Mouse (Mus musculus) limb, embryonic 15.5 days (tissue): ENCODE measurements around the gene Morn1. TPM values are rescaled to one million over a fixed set of nuclear protein-coding genes. Genes with fewer than 3 reads are reported as not detected.
A peak's percentile ranks its signal among the peaks of the same experiment; 100 is the strongest.

ENCODE experiments used
- ATAC-seq: fragments of 200-750 bp; cut with Nextera tagmentation; 2 replicates; pipeline ENCODE4 v1.8.0; 2017; ENCODE audit warnings: low read depth, moderate TSS enrichment; ENCODE audit not compliant: insufficient number of reproducible peaks, low FRiP score, low TSS enrichment
- H3K27ac ChIP-seq: fragments of 300-500 bp; sonication (generic); 2 replicates; pipeline ENCODE4 v1.5.1; 2015; ENCODE audit warnings: moderate library complexity, mild to moderate bottlenecking, inconsistent platforms
- H3K27me3 ChIP-seq: fragments of 300-500 bp; sonication (generic); 2 replicates; pipeline ENCODE4 v1.6.1; 2015; ENCODE audit warnings: inconsistent platforms
- H3K36me3 ChIP-seq: fragments of 300-500 bp; sonication (generic); 2 replicates; pipeline ENCODE4 v1.6.1; 2015; ENCODE audit warnings: inconsistent platforms
- H3K4me1 ChIP-seq: fragments of 300-500 bp; sonication (generic); 2 replicates; pipeline ENCODE4 v1.6.1; 2015; ENCODE audit warnings: inconsistent platforms
- H3K4me2 ChIP-seq: fragments of 300-500 bp; sonication (generic); 2 replicates; pipeline ENCODE4 v1.6.1; 2015; ENCODE audit warnings: mild to moderate bottlenecking, inconsistent platforms
- H3K4me3 ChIP-seq: fragments of 300-500 bp; sonication (generic); 2 replicates; pipeline ENCODE4 v1.5.1; 2015; ENCODE audit warnings: mild to moderate bottlenecking, inconsistent platforms
- H3K9ac ChIP-seq: fragments of 300-500 bp; sonication (generic); 2 replicates; pipeline ENCODE4 v1.6.1; 2015; ENCODE audit warnings: inconsistent platforms
- H3K9me3 ChIP-seq: fragments of 300-500 bp; sonication (generic); 2 replicates; pipeline ENCODE4 v1.6.1; 2016; ENCODE audit warnings: inconsistent platforms
- WGBS: fragments of 180-500 bp; shearing (Covaris S2); methylation state at CpG from one replicate; pipeline ENCODE4 v1.1.7; 2015; 5-methylcytosine and 5-hydroxymethylcytosine counted together
- polyA plus RNA-seq: library from polyadenylated mRNA; unstranded; fragments of >200 nt; fragmentation: Nextera tagmentation; extraction: Ambion mirVana; gene quantifications from 2 replicates; pipeline ENCODE4 v1.2.1, GENCODE M21; 2015

Morn1 gene
- polyA plus RNA-seq, 1 experiment from 2014 or later = 5.0 TPM

GRCm38 (mm10) chr4:155079666-155080065, 6.7 kb upstream of the Morn1 start:
- ATAC-seq = no peak
- Histone ChIP-seq H3K9me3 (no peaks in the 10 kb centered on the region), H3K36me3 (peaks cover 64% of the 10 kb centered on the region), H3K4me1 (peaks cover 16% of the 10 kb centered on the region), H3K27ac (0 out of 2 replicates have a peak overlapping the region, but pooled peaks have one; percentile 18), H3K9ac (no peak overlapping the region), H3K27me3 (no peaks in the 10 kb centered on the region), H3K4me2 (no peak overlapping the region), H3K4me3 (no peak overlapping the region)
- WGBS = 78% methylated on average over 6 of the region's 6 CpGs

GRCm38 (mm10) chr4:155083553-155083952, 2.8 kb upstream of the Morn1 start:
- H3K4me3 ChIP-seq = no peak overlapping the region
- H3K4me1 ChIP-seq = peaks cover 30% of the 10 kb centered on the region
- no peak for ATAC-seq
- H3K27ac ChIP-seq = no peak overlapping the region
- no peaks in the 10 kb centered on the region for H3K9me3 ChIP-seq
- H3K9ac ChIP-seq = no peak overlapping the region
- H3K36me3 ChIP-seq = peaks cover 33% of the 10 kb centered on the region
- no peaks in the 10 kb centered on the region for H3K27me3 ChIP-seq
- WGBS = 81% methylated on average over 4 of the region's 4 CpGs
- no peak overlapping the region for H3K4me2 ChIP-seq

- no peak for ATAC-seq
- no peak overlapping the region for H3K27ac ChIP-seq
- peaks cover 31% of the 10 kb centered on the region for H3K36me3 ChIP-seq
- no peaks in the 10 kb centered on the region for H3K27me3 ChIP-seq
- H3K4me1 ChIP-seq = peaks cover 30% of the 10 kb centered on the region
- H3K4me2 ChIP-seq = peak overlapping the region; percentile 49
- WGBS = 90% methylated on average over 7 of the region's 7 CpGs
- no peaks in the 10 kb centered on the region for H3K9me3 ChIP-seq
- H3K4me3 ChIP-seq = peak overlapping the region; percentile 95; the same call in 1 of the 2 replicates
- H3K9ac ChIP-seq = no peak overlapping the region
Observed at GRCm38 (mm10) chr4:155084351-155084750, 2.0 kb upstream of the Morn1 start.

- peak overlapping the region; percentile 95 for H3K4me3 ChIP-seq
- H3K27ac ChIP-seq = peak overlapping the region; percentile 96
- H3K4me1 ChIP-seq = peaks cover 30% of the 10 kb centered on the region
- H3K36me3 ChIP-seq = peaks cover 31% of the 10 kb centered on the region
- H3K9me3 ChIP-seq = no peaks in the 10 kb centered on the region
- H3K27me3 ChIP-seq = no peaks in the 10 kb centered on the region
- H3K4me2 ChIP-seq = peak overlapping the region; percentile 49
- 10% methylated on average over 20 of the region's 35 CpGs for WGBS
- peak overlapping the region; percentile 92 for H3K9ac ChIP-seq
- peak; percentile 54; the same call in 1 of the 2 replicates for ATAC-seq
Observed at GRCm38 (mm10) chr4:155085206-155086107, 920 bp upstream of the Morn1 start.

- H3K27ac ChIP-seq = no peak overlapping the region
- ATAC-seq = no peak
- H3K4me2 ChIP-seq = no peak overlapping the region
- H3K4me3 ChIP-seq = no peak overlapping the region
- no peaks in the 10 kb centered on the region for H3K9me3 ChIP-seq
- H3K27me3 ChIP-seq = no peaks in the 10 kb centered on the region
- whole genome bisulfite sequencing = 85% methylated on average over 5 of the region's 5 CpGs
- peaks cover 26% of the 10 kb centered on the region for H3K36me3 ChIP-seq
- H3K9ac ChIP-seq = no peak overlapping the region
- H3K4me1 ChIP-seq = peaks cover 19% of the 10 kb centered on the region
Observed at GRCm38 (mm10) chr4:155089241-155089640, 2.9 kb downstream of the Morn1 start.

GRCm38 (mm10) chr4:155090147-155090546, 3.8 kb downstream of the Morn1 start:
- H3K9ac ChIP-seq = no peak overlapping the region
- 96% methylated on average over 4 of the region's 4 CpGs for WGBS

GRCm38 (mm10) chr4:155090688-155091449, 4.5 kb downstream of the Morn1 start:
- ATAC-seq = no peak
- no peak overlapping the region for H3K4me2 ChIP-seq
- H3K27me3 ChIP-seq = no peaks in the 10 kb centered on the region
- no peak overlapping the region for H3K27ac ChIP-seq
- H3K4me1 ChIP-seq = peaks cover 21% of the 10 kb centered on the region
- H3K36me3 ChIP-seq = peaks cover 26% of the 10 kb centered on the region
- no peak overlapping the region for H3K9ac ChIP-seq
- no peaks in the 10 kb centered on the region for H3K9me3 ChIP-seq
- H3K4me3 ChIP-seq = no peak overlapping the region
- 85% methylated on average over 13 of the region's 13 CpGs for WGBS

More at GRCm38 (mm10) chr4:155090147-155090546, 3.8 kb downstream of the Morn1 start:
- peaks cover 17% of the 10 kb centered on the region for H3K4me1 ChIP-seq
- ATAC-seq = no peak
- H3K4me2 ChIP-seq = no peak overlapping the region
- no peak overlapping the region for H3K27ac ChIP-seq
- H3K36me3 ChIP-seq = peaks cover 26% of the 10 kb centered on the region
- no peak overlapping the region for H3K4me3 ChIP-seq
- H3K9me3 ChIP-seq = no peaks in the 10 kb centered on the region
- H3K27me3 ChIP-seq = no peaks in the 10 kb centered on the region

GRCm38 (mm10) chr4:155092718-155093430, 6.5 kb downstream of the Morn1 start:
- H3K4me3 ChIP-seq = no peak overlapping the region
- ATAC-seq = no peak
- H3K9ac ChIP-seq = no peak overlapping the region
- peak overlapping the region; percentile 18; the same call in 1 of the 2 replicates for H3K27ac ChIP-seq
- peaks cover 14% of the 10 kb centered on the region for H3K4me1 ChIP-seq
- H3K36me3 ChIP-seq = peaks cover 26% of the 10 kb centered on the region
- no peaks in the 10 kb centered on the region for H3K27me3 ChIP-seq
- H3K9me3 ChIP-seq = no peaks in the 10 kb centered on the region
- H3K4me2 ChIP-seq = no peak overlapping the region
- WGBS = 85% methylated on average over 19 of the region's 19 CpGs

- no peak overlapping the region for H3K4me3 ChIP-seq
- no peak overlapping the region for H3K9ac ChIP-seq
- H3K4me1 ChIP-seq = peaks cover 14% of the 10 kb centered on the region
- H3K4me2 ChIP-seq = no peak overlapping the region
- peaks cover 26% of the 10 kb centered on the region for H3K36me3 ChIP-seq
- H3K27ac ChIP-seq = peak overlapping the region; percentile 18; the same call in 1 of the 2 replicates
- ATAC-seq = no peak
- H3K9me3 ChIP-seq = no peaks in the 10 kb centered on the region
- H3K27me3 ChIP-seq = no peaks in the 10 kb centered on the region
- 76% methylated on average over 7 of the region's 7 CpGs for WGBS
Observed at GRCm38 (mm10) chr4:155093431-155094149, 7.2 kb downstream of the Morn1 start.

- H3K4me3 ChIP-seq = no peak overlapping the region
- peaks cover 20% of the 10 kb centered on the region for H3K36me3 ChIP-seq
- H3K27ac ChIP-seq = no peak overlapping the region
- ATAC-seq = no peak; the same call in 1 of the 2 replicates
- 65% methylated on average over 3 of the region's 3 CpGs for WGBS
- no peaks in the 10 kb centered on the region for H3K27me3 ChIP-seq
- H3K9ac ChIP-seq = no peak overlapping the region
- peaks cover 17% of the 10 kb centered on the region for H3K4me1 ChIP-seq
- H3K4me2 ChIP-seq = no peak overlapping the region
- no peaks in the 10 kb centered on the region for H3K9me3 ChIP-seq
Observed at GRCm38 (mm10) chr4:155094565-155094964, 8.2 kb downstream of the Morn1 start.
